Mouse (Mus musculus) ES-E14 (cell line): ENCODE results near the gene Cachd1. TPM values are rescaled to one million over a fixed set of nuclear protein-coding genes. Genes with fewer than 3 reads are reported as not detected.

Experiments
- DNase-seq: peaks from one replicate; pipeline ENCODE4 v3.0.0-alpha.2; 2013; ENCODE audit warnings: low read depth, low spot score
- H3K27ac ChIP-seq: 2 replicates; pipeline ENCODE4 v1.5.1; 2012; ENCODE audit warnings: low read depth, mild to moderate bottlenecking, low read length, moderate library complexity, mixed read lengths; ENCODE audit not compliant: poor library complexity, insufficient read depth, severe bottlenecking
- H3K36me3 ChIP-seq: 2 replicates; pipeline ENCODE4 v1.6.1; 2012; ENCODE audit warnings: mild to moderate bottlenecking, low read length, moderate library complexity, mixed read lengths; ENCODE audit not compliant: control insufficient read depth, poor library complexity, insufficient read depth, severe bottlenecking
- H3K4me1 ChIP-seq, 2 experiments: fragments of 150-350 bp in 1 of 2; sonication (generic) in 1 of 2; 2 replicates each; pipeline ENCODE4 v1.6.1; 2012; ENCODE audit warnings: low read length in 2 of 2, mild to moderate bottlenecking in 1 of 2, mixed read lengths in 1 of 2; ENCODE audit not compliant: control insufficient read depth in 2 of 2, insufficient read depth in 2 of 2, poor library complexity in 1 of 2
- H3K4me3 ChIP-seq, 2 experiments: fragments of 150-350 bp in 1 of 2; sonication (generic) in 1 of 2; 2 replicates each; pipeline ENCODE4 v1.5.1; 2012; ENCODE audit warnings: low read length in 2 of 2, low read depth in 1 of 2, mild to moderate bottlenecking in 1 of 2, mixed read lengths in 1 of 2; ENCODE audit not compliant: insufficient read depth in 1 of 2, poor library complexity in 1 of 2, severe bottlenecking in 1 of 2
- H3K9ac ChIP-seq: 2 replicates; pipeline ENCODE4 v1.6.1; 2012; ENCODE audit warnings: low read depth, mild to moderate bottlenecking, low read length, mixed read lengths; ENCODE audit not compliant: poor library complexity, insufficient read depth, severe bottlenecking
- H3K9me3 ChIP-seq: fragments of 150-350 bp; sonication (generic); 2 replicates; pipeline ENCODE4 v1.6.1; 2012; ENCODE audit warnings: low read depth, mild to moderate bottlenecking, low read length; ENCODE audit not compliant: control insufficient read depth, insufficient read depth
- CHD2 ChIP-seq: IDR thresholded peaks from 2 replicates; pipeline ENCODE4 v1.6.1; 2014; ENCODE audit warnings: mild to moderate bottlenecking, low read depth, low read length, inconsistent platforms
- HCFC1 ChIP-seq: IDR thresholded peaks from 2 replicates; pipeline ENCODE4 v1.6.1; 2012; ENCODE audit warnings: low read length, inconsistent platforms, borderline replicate concordance; ENCODE audit not compliant: insufficient read depth
- MAFK ChIP-seq: IDR thresholded peaks from 2 replicates; pipeline ENCODE4 v1.6.1; 2014; ENCODE audit warnings: mild to moderate bottlenecking, low read depth, low read length, inconsistent platforms; ENCODE audit not compliant: insufficient read depth
- ZC3H11A ChIP-seq: IDR thresholded peaks from 2 replicates; pipeline ENCODE4 v1.6.1; 2012; ENCODE audit warnings: low read depth, mild to moderate bottlenecking, inconsistent platforms, low read length, borderline replicate concordance
- ZNF384 ChIP-seq: IDR thresholded peaks from 2 replicates; pipeline ENCODE4 v1.6.1; 2012; ENCODE audit warnings: low read depth, low read length, inconsistent platforms
- in situ Hi-C, 2 experiments: fragments of 600-800 bp; cut with MboI; formaldehyde crosslinking; loops; one replicate each; pipeline ENCODE4 v1.15.1; 2025; ENCODE audit warnings: low sequenced_read_pairs in 2 of 2, inconsistent platforms in 1 of 2; ENCODE audit not compliant: unreplicated experiment in 2 of 2
- total RNA-seq: library from RNA; depleted of rRNA; stranded (reverse); fragments of 300-350 nt; gene quantifications from 2 replicates; pipeline ENCODE4 v1.2.3, GENCODE M21; 2012

The Cachd1 gene
- total RNA-seq, 1 experiment = 7.6 TPM

DNA sequence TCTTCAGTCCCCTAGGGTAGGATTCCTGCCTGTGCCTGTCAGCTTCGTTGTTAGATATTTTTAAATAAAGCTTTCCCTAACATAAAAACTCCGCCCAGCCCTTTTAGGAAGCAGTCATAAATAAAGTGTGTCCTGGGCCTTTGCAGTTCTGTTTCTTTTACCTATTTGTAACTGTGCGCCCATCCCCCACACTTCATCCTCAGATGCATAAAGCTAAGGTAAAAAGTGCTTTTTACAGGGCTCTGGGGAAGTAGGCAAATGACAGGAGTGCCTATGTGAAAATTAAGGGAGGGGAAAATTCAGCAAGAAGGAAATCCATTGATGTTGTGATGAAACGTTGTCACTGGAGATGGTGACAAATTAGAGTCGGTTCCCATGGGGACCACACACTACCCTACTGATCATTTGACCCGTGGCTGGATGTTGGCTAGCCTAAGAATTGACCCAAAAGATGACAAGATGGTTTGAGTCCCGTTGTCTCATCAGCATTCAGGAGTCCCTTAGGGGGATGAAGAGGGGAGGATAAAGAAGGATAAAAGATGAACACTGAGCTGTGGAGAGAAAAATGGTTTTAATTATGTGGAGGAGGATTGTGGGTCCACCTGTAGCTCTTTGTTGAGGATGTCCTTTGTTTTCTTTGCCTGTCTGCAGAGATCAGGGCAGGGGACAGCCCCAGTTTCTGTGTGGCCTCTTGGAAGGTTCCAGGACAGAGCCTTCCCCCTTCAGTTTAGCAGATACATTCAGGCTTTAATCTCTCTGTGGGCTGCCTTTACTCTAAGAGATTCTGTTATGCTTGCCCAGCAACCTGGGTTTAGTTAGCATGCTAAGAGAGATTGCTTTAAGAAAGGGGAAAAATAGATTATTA, 113.9 kb downstream of the Cachd1 start:
- no peak for TF ChIP-seq HCFC1
- no peak for TF ChIP-seq ZC3H11A
- TF ChIP-seq CHD2 = no peak
- TF ChIP-seq MAFK = no peak
- no peak for TF ChIP-seq ZNF384
- no peak overlapping the region for H3K27ac ChIP-seq
- H3K36me3 ChIP-seq = no peaks in the 10 kb centered on the region
- H3K4me1 ChIP-seq = peaks cover 1 to 2% of the 10 kb centered on the region in 2 experiments; a peak in 2 of 4 replicates
- no peak overlapping the region for H3K4me3 ChIP-seq
- no peaks in the 10 kb centered on the region for H3K9me3 ChIP-seq
- H3K9ac ChIP-seq = no peak overlapping the region
- in situ Hi-C loops = no loop called here
- no peak for DNase-seq

DNA sequence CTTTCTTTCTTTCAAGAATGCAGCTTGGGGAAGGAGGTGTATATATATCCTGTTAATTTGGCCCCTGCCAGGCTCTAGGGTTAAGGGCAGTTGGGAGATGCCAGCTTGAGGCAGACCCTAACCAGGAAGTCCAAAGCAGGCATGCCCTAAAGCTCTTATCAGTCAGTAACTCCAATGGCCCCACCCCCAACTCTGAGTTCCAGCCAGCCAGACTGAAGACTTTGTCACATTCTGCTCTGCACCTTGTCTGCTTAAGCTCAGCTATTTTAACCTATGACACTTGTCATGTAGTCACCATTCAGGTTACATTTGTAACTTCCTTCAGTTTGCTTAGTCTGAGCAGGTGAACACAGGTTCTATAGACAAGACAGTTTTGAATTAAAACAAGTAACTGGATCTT, 117.3 kb downstream of the Cachd1 start:
- DNase-seq = no peak

DNA sequence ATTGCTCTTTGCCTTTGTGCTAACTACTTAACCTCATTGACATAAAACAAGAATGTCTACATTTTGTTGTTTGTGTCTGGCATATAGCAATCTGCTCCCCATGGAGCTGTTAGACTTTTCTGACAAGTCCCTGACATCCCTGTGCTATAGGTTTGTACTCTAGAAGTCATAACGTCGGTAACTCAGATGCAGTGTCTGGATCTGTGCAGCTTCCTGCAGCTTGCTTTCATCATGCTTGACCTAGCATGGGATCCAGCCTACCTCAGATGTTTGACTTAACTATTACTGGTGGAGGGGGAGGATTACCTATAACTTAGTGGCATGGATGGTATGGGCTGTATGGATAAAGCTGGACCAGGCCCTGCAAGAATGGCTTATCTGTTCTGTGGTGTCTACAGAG, 117.7 kb downstream of the Cachd1 start:
- Histone ChIP-seq H3K27ac (no peak overlapping the region), H3K9me3 (no peaks in the 10 kb centered on the region), H3K4me3 (no peak overlapping the region), H3K36me3 (no peaks in the 10 kb centered on the region), H3K4me1 (no peaks in the 10 kb centered on the region), H3K9ac (no peak overlapping the region)
- in situ Hi-C loops = no loop called here
- TF ChIP-seq MAFK (no peak), CHD2 (no peak), HCFC1 (no peak), ZNF384 (no peak), ZC3H11A (no peak)
- no peak for DNase-seq

More for the DNA sequence above, 117.3 kb downstream of the Cachd1 start:
- in situ Hi-C loops = no loop called here
- no peak overlapping the region for H3K9ac ChIP-seq
- H3K27ac ChIP-seq = no peak overlapping the region
- TF ChIP-seq CHD2 (no peak), HCFC1 (no peak), MAFK (no peak), ZC3H11A (no peak), ZNF384 (no peak)
- H3K9me3 ChIP-seq = no peaks in the 10 kb centered on the region
- H3K4me1 ChIP-seq = no peaks in the 10 kb centered on the region
- no peaks in the 10 kb centered on the region for H3K36me3 ChIP-seq
- H3K4me3 ChIP-seq = no peak overlapping the region

DNA sequence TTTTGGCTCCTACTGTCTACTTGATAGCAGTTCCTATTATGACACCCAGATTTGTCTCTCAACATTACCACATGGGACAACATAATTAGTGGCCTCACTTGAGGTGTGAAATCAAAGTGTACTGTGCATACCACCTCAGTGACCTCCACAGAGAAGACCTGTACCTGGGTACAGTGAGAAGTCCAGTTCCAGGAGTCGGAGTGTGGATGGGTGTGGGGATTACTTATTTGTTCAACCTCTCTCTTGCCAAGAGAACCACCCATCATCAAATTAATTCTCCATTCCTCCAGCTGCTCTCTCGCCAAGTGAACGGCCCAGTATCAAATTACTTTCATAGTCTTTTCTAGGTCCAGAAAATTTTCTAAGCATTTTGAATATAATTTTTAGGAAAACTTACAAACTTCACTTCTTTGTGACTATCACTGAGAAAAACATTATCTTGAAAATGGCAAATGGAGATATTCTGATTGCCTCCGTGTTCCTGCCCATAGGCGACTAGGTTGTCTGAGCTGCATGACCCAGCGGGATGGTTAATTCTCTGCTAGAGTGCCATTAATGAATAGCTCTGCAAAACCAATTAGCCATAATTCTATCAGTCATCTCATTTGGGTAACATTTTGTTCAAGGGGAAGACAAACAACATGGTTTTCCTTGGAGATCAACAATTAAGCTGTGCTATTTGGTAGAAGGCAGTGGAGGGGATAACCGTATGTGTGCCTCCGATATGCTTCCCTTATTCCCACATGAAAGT, 120.0 kb downstream of the Cachd1 start:
- no peaks in the 10 kb centered on the region for H3K9me3 ChIP-seq
- TF ChIP-seq HCFC1 (no peak), ZC3H11A (no peak), ZNF384 (no peak), MAFK (no peak), CHD2 (no peak)
- H3K4me1 ChIP-seq = no peaks in the 10 kb centered on the region
- no peak overlapping the region for H3K4me3 ChIP-seq
- no peak overlapping the region for H3K9ac ChIP-seq
- H3K27ac ChIP-seq = no peak overlapping the region
- H3K36me3 ChIP-seq = no peaks in the 10 kb centered on the region
- DNase-seq = no peak
- in situ Hi-C loops = no loop called here
